Mouse (Mus musculus): ENCODE measurements around the gene Dock9.
"Not testable (repeated sequence)": the region's sequence is repeated elsewhere in the genome, so short reads cannot be mapped to it uniquely, and the experiment has no call there.

Gene Dock9

DNA sequence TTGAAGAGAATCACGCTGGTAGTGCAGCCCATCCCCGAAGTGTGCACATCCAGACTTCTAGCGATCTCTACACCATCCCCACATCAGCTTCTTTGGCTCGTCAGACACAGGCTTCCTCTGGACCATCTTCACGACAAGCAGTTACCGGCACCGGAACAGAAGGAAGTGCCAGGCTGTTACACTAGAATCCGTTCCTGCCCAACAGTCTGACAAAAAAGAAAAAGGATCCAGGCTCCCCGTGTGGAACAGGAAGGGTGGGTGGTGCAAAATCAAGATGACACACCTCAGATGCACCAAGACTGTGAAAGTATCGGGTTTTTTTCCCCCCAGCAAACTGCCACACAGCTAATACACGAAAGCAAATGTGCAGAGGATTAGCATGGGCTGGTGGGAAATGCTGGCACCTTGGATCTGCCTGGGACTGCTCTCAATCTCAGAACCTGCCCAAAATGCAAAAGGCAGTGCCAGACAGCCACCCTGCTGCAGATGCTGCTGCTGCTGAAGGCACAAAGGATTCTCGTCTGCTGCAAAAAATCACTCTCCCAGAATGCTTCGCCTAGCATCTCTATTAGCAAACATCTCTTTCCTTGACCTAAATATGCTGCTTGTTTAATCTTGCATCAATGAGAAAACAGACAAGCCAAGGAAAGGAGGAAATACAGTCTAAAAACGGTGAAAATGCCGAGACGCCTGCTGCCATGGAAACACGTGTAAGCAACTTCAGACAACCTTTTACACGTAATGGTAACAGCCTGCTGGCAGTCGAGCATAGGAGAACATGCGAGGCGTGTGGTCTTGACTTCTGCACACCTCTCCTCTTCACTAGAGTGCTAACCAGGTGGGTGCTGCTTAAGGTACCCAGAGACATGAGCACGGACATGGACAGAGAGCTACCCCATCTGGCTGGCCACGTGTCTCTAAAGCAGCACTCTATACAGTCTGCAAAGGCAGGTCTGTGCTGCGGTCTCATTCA is 58.9 kb downstream of the Dock9 start:
- DNase-seq (ENCODE audit: low read depth, low spot score) = no peak

DNA sequence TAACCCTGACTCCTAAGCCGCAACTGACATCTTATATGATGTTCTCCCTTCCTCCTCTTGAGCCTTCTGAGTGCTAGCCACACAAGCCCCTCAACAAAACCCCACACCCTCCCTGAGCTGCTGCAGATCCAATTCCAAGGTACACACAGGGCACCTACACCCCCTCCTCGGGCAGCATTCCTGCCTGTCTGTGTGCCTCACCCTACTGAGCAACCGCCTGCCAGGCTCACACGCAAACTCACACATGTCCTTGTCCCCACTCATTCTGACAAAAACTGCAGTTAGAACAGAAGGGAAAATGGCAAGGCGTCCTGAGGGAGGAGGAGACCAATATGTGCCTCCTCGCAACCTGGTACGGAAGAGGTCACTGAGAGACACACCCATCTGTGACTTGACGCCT is 60.4 kb downstream of the Dock9 start:
- no peak for DNase-seq (ENCODE audit: low read depth, low spot score)

DNA sequence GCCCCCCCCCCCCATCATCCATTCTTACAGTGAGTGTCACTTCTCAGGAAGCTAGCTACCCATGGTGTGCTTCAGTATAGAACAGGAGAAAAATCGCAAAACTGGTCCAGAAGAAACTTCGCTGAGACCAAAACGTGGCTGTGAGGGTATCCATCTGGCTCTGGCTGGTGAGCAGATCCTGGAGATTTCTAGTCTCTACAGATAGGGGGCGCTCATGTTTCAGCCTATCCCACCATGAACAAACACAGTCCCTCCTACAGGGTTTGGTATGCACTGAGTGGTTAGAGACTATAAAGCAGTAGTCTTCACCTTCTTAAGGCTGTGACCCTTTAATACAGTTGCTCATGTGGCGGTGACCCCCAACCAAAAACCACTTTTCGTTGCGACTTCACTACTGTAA is 62.0 kb downstream of the Dock9 start:
- peak; percentile 36 for DNase-seq (ENCODE audit: low read depth, low spot score)

DNA sequence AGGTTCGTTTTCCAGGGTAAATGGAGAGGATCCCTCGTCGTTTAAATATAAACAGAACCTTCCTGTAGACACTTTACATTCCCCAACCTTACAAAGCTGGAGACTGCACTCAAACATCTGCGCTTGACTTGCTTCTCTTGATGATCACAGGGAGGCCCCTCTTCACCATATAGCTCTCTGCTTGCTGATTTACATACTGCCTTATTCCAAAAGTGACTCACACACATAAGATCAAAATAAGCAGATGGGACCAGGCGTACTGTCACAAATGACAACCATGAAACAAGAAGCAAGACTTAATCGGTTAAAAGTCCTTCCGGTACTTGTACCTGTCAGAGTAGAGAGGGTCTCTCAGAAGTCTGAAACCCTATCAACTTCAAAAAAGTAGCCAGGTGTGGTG is 63.4 kb downstream of the Dock9 start:
- no peak for DNase-seq (ENCODE audit: low read depth, low spot score)

DNA sequence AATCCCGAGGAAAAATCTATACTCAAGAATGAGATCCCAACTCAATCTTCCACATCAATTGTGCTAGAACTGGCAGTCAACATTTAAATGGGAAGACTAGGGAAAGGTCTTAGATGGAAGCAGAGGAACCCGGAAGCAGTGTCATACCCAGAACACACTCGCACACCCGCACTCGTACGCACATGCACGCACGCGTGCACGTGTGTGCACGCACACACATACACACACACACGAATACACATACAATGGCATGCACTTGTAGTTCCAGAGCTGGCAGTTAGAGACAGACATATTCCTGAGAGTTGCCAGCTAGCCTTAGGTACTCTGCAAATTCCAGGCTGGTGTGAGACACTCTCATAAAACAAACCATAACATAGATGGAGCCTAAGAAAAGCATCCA is 63.9 kb downstream of the Dock9 start:
- no peak for DNase-seq (ENCODE audit: low read depth, low spot score)

DNA sequence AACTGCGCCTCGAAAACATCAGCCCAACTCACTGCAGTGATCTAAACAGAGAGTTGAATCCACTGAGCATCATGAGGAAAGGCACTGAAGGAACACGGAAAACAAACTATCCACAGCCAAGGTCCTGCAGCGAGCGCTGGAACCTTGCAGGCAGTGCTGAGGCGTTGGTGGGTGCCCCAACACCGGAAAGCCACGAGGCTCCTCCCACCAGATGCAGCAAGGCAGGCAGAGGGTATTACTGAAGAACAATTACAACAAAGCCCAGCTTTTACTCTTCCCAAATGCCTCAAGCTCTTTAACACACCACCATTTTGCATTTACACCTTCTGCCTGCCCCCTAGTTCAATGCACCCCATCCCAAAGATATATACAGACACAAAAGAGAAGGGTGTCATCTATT is 65.4 kb downstream of the Dock9 start:
- no peak for DNase-seq (ENCODE audit: low read depth, low spot score)

DNA sequence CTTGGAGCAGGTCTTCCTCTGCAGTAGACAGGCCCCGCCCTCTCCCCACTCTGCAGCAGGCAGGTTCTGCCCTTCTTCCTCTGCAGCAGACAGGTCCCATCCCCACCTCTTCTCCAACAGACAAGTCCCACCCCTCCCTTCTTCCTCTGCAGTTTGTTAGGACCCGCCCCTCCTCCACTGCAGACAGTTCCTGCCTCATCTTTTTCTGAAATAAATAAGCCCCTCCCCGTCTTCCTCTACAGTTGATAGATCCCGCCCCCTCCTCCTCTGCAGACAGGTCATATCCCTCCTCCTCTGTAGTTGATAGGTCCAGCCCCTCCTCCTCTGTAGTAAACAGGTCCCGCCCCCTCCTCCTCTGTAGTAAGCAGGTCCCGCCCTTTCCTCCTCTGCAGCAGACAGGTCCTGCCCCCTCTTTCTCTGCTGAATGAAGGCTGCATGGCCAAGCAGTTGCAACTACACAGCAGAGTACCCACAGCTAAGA is 65.9 kb downstream of the Dock9 start:
- peak; percentile 94 for DNase-seq (ENCODE audit: low read depth, low spot score)

DNA sequence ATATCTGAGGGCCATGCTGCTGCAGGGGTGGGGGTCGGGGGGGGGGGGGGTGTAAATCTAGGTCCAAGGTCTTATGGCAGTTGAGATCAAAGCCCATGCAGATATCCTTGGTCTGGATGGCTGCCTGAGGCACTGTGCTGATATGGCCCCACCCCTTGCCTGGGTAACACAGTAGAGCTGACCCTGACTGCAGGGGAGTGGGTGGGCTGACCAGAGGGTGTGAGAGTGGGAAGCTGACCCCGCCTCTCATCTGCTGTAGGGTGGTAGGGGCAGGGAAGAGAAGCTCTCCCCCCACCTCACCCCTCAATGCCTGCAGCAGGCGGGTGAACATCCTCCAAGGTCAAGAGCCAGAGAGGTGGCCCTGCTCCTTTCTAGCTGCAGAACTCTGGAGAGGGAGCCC is 66.7 kb downstream of the Dock9 start:
- DNase-seq (ENCODE audit: low read depth, low spot score) = no peak

DNA sequence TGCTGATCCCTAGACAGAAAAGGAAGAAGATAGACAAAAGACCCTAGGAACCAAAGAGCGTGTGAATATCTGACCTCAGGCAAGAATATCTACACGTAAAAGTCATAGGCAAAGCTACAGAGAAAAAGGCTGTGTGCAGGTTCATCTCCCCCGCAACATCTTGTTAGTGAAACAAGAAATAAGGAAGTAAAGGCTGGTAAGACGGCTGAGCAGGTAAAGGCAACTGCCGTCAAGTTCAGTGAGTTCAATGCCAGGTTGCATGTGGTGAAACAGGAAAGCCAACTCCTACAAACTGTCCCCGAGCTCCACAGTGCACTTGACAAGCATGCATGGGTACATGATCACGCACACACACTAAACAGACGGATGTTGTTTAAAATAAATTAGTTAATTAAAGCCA is 69.6 kb downstream of the Dock9 start:
- peak; percentile 71 for DNase-seq (ENCODE audit: low read depth, low spot score)

DNA sequence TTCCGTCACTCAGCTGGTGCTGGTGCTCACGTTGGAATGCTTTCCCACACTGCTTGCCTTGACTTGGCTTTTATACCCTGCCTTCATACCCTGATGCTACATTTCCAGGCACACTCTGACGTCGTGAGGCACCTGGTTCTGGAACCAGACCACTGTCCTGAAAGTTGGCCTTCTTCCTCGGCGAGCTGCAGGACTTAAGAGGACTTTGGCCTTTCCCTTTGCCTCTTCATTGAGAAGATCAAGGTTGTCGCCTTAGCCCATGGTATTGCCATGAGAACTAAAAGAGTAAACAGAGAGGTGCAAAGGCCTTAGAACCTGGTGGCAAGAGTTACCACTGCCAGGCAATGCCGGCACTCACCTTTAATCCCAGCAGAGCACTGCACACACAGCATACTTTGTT is 73.1 kb downstream of the Dock9 start:
- DNase-seq (ENCODE audit: low read depth, low spot score) = no peak

DNA sequence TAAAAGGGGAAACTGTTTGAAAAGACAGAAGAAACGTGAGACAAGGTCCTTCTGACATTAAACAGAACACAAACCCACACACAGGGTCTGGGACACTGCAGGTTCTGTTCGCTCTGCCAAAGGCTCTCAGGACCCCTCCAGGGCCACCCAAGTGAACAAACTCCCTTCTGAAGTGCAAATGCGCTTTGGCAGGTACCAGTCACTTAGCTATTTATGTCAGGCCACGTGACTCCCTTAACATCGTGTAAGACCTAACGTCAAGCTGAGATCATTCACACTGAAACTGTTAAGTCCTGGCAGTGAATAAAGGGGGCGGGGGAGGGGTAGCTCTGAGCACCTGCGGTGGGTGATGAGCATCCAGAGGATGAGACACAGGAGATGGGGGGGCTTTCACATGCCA is 74.9 kb downstream of the Dock9 start:
- DNase-seq (ENCODE audit: low read depth, low spot score) = peak; percentile 55

DNA sequence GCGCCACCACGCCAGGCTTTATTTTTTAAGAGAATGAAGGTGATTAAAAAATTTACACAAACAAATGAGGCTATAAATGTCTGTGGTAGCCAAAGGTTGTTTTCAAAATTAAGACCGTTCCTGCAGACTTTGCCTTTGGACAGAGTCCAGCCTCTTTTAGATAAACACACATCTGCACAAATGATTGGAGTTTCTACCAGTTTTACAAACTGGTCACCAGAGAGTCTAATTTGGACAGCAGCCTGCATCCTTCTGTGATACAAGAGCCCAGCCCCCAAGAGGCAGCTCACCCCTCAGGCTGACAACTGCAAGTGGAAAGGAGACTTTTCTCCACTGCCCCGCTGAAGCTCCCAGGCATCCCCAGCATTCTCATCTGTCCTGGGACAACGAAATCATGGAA is 76.2 kb downstream of the Dock9 start:
- DNase-seq (ENCODE audit: low read depth, low spot score) = no peak

DNA sequence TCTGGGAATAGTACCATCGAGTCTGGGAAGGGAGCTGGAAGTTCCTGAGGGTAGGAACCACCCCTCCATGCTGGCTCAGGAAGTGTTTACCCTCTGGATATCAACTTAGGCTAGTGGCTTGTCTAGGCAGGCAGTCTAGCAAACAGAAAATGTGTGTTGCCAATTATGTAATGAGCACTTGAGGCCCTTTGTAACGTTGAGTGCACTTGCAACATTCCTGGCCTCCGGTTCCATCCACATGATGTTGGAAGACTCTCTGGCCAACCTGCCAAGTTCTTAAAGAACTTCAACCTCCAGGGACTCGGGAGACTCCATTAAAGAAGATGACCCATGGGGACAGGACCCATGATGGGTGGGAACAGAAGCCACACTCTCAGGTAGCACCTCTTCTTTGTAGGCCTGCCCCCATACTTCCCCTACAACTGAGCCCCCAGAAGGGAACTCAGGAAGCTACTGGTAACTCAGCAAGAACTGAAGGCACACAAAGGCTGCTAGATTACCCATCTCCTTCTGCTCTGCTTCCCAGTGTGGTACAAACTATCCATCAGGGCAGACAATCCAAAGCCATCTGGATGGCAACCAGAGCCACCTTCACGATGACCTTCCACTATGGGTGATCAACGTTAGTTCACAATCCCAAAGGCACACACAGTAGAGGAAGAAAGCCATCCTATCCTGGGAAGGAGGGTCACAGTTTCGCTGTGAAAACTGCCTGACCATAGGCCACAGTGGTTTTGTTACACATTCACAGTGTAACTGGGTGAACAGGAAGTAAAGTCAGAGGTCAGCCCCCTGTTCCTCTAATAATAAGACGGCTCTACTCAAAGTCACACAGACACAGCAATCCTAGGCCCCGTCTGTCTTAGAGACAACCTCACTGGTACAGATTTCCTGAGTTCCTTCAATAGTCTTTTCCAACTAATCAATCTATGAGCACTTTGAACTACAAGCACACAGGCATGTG is 77.7 kb downstream of the Dock9 start:
- DNase-seq (ENCODE audit: low read depth, low spot score) = no peak

DNA sequence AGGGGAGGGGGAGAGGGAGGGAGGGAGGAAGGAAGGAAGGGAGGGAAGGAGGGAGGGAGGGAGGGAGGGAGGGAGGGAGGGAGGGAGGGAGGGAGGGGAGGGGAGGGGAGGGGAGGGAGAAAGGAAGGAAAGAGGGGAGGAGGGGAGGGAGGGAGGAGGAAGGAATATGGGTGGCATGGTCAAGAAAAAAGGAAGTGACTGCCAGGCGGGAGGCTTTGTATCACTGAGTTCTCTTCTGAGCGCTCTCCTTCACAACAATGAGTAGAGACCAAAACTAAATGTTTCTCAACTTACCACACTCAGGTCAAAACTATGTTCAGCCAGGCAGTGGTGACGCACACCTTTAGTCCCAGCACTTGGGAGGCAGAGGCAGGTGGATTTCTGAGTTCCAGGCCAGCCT is 82.8 kb downstream of the Dock9 start:
- DNase-seq (ENCODE audit: low read depth, low spot score) = not testable (repeated sequence)

DNA sequence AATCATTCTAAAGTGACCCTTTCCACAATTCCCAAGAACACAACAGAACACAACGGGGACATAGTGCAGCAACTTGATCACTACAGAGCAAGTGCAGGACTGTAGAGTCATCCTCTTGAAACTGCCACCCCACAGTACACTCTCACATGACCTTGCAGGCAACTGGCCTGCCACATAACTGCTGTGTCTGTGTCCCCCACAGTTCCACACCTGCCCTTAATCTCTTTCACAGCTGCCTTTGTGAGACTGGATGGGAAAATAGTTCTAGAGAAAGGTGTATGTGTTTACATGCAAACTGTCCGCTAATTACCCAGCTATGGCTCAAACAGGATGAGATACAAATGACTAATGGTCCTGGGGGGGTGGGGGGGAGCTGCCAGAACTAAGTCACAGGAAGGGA is 83.4 kb downstream of the Dock9 start:
- no peak for DNase-seq (ENCODE audit: low read depth, low spot score)

DNA sequence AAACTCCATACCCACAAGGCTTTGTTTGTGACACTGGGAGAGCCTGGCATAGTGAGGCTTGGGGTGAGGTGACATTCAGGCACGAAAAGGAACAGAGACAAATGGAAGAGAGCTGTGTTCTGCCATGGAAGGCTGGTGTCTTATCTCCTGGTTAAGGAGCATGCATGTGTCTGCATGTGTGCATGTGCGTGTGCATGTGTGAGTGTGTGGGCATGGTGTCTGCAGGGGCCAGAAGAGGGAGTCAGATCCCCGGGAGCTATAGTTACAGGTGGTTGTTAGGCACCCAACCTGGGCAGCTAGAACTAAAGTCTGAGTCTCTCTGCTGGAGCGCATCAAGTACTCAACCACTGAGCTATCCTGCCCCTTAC is 83.8 kb downstream of the Dock9 start:
- no peak for DNase-seq (ENCODE audit: low read depth, low spot score)

DNA sequence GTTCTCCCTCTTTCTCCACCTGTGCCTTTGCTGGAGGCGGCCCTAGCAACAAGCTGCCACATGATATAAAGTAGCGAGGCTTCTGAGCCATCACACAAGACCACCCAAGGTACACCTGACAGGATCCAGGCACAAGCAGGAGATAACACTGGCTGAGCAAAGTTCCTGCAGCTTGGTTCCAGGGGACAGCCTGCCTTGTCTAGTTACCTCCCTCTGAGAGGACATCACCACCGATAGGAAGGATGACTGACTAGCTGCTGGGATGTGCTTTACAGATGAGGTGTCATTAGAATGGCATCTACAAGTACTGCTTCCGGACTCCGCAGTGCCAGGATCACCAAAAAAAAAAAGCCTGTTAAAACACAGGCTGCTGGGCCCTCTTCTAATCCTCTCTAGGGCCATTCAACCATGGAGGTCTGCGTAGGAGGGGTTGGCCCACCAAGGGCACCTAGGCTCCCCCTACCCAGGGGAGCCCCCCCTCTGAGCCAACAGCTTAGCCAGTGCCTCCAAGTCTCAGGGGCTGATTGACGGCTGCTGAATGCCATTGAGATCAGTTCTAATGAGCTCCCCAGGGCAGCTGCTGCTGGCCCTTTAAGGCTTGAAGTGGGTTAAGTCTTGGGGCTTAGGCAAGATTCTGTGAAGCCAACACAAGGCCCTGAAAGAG is 84.3 kb downstream of the Dock9 start:
- no peak for DNase-seq (ENCODE audit: low read depth, low spot score)

DNA sequence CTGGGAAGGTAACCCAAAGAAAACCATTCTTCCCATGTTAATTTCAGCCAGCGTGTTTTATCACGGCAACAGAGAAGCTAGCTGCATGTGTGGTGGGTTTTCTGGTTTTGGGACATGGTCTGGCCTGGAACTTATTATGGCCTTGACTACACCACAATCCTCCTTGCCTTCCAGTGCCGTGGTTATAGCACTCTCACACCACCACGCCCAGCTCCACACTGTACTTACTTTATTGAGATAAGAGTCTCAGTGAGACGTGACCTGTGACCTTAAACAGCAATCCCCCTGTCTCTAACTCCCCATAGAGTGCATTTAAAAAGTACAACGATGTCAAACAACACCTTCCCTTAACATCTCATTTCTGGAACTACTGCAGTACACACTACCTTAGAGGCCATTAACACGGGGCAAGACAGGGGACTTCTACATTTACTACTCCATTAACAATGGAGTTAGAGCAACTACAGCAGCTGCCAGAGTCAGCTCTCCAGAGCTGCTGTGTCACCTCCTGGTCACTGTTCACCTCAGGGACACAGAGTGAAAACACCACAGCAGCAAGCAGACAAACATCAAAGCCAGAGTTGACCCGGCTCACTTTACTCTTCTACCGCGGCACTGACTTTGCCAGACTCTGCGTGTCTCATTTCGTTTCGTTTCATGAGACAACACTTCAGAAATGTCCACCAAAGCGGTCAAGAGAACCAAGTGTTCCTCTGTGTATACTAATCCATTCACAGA is 86.4 kb downstream of the Dock9 start:
- DNase-seq (ENCODE audit: low read depth, low spot score) = no peak

DNA sequence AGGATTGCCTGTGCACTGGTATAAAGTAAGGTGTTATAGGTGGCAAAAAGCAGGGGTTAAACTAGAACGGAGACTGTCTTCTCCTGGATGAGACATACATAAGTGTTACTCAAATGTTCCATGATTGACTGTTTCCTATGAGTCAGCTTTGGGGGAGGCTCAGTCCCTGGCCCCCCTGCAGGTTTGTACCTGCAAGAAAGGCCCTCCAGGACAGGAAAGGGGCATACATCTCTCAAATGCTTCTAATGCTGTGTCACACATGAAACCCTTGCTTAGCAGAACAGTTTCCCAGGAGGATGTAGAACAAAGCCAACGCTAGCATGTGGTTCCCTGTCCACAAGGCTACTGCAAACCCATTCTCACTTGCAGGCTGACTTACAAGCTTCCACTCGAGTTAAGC is 87.5 kb downstream of the Dock9 start:
- no peak for DNase-seq (ENCODE audit: low read depth, low spot score)

DNA sequence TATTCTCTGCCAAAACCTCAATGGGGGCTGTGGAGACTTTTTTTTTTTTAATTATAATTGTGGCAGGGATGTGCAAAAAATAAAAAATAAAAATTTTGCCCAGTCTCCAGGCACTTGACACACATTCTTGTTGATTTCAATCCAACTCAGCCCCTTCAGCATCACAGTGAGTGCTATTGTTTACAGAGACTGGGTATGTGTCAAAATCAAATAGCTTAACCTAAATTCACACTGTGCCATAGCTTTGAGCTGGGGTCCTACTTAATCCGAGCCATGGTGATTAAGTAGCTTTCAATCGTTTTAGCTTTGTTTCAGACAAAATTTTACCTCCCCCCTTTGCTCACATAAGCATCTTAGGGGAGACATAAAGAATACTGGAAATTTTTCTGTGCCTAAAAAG is 89.4 kb downstream of the Dock9 start:
- DNase-seq (ENCODE audit: low read depth, low spot score) = no peak

DNA sequence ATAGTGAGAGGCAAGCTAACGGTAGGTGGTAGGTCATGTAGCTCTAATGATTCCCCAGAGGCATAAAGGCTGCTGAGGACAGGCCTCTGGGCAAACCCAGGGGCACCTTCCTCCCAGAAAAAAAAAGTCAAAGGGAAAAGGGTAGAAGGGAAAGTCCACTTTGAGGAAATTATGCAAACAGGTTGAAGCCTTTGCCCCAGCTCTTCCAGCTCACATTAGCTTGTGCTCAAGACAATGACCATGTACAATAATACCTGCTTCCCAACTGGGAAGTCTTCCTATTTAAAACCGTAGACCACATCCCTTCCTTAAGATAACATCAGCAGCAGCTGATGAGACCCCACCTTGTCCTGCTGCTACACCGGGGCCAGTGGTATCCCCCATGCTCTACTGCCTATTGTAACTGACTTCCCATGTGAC is 91.1 kb downstream of the Dock9 start:
- DNase-seq (ENCODE audit: low read depth, low spot score) = no peak

Data from A20 (cell line).